Mouse (Mus musculus): ENCODE measurements around the gene Chchd6. TPM values are rescaled to one million over a fixed set of nuclear protein-coding genes. Genes with fewer than 3 reads are reported as not detected.

The Chchd6 gene
- polyA plus RNA-seq, 1 experiment from 2014 or later = 115 TPM

GRCm38 (mm10) chr6:89614596-89615372, 19.3 kb upstream of the Chchd6 start:
- H3K9ac ChIP-seq = peak overlapping the region; percentile 62; the same call in 1 of the 2 replicates
- peak; percentile 13; the same call in 1 of the 2 replicates for ATAC-seq (ENCODE audit: low read depth)
- no peak overlapping the region for H3K4me2 ChIP-seq
- H3K36me3 ChIP-seq = no peaks in the 10 kb centered on the region
- 76% methylated on average over 7 of the region's 7 CpGs for WGBS
- no peaks in the 10 kb centered on the region for H3K27me3 ChIP-seq
- H3K4me3 ChIP-seq = no peak overlapping the region
- H3K9me3 ChIP-seq = no peaks in the 10 kb centered on the region
- peak overlapping the region; percentile 96 for H3K27ac ChIP-seq (replicated peaks)
- H3K4me1 ChIP-seq (replicated peaks) = peaks cover 30% of the 10 kb centered on the region

GRCm38 (mm10) chr6:89614107-89614471, 18.6 kb upstream of the Chchd6 start:
- peak; percentile 51; the same call in 1 of the 2 replicates for ATAC-seq (ENCODE audit: low read depth)
- no peaks in the 10 kb centered on the region for H3K36me3 ChIP-seq
- WGBS = 24% methylated on average over 2 of the region's 2 CpGs
- H3K27ac ChIP-seq (replicated peaks) = peak overlapping the region; percentile 96
- H3K4me2 ChIP-seq = no peak overlapping the region; the same call in 1 of the 2 replicates
- peak overlapping the region; percentile 62 for H3K9ac ChIP-seq
- H3K9me3 ChIP-seq = no peaks in the 10 kb centered on the region
- H3K4me1 ChIP-seq (replicated peaks) = peaks cover 30% of the 10 kb centered on the region
- H3K27me3 ChIP-seq = no peaks in the 10 kb centered on the region
- H3K4me3 ChIP-seq = no peak overlapping the region

DNA sequence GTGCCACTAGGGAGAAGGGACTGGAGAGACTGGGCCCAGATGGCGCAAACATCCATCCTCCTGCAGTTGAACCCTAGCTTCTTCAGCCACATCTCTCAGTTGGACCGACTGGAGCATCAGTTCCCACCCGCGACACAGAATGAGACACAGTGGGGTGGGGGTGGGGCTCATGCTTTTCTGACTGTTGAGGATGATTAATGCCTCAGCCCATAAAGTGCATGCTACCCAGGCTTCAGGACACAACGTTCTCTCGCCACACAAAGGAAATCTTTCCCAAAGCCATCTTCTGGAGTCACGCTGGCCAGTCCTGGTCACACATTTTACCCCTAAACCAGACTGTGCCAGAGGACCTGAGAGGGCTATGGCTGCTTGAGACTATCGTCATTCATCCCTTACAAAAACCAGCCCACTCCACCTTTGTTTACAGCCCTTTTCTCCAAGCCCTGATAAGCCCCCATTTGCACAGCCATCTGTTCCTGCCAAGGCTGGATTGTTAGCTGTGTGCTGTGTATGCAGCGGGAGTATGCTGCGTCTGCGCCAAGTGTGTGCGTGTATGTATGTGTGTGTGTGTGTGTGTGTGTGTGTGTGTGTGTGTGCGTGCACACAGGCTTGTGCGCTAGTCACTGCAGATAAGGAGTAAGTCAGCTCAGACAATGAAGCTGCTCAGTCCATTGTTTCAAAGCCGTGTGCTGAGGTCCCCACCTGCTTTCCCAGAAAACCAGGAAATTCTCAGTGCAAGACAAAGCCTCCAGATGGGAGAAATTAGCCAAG, 18.1 kb upstream of the Chchd6 start:
- no peaks in the 10 kb centered on the region for H3K27me3 ChIP-seq
- H3K36me3 ChIP-seq = no peaks in the 10 kb centered on the region
- H3K4me1 ChIP-seq (replicated peaks) = peaks cover 30% of the 10 kb centered on the region
- peak; percentile 93 for ATAC-seq (ENCODE audit: low read depth)
- 24% methylated on average over 15 of the region's 15 CpGs for WGBS
- peak overlapping the region; percentile 4; the same call in 1 of the 2 replicates for H3K4me2 ChIP-seq
- peak overlapping the region; percentile 62 for H3K9ac ChIP-seq
- H3K9me3 ChIP-seq = no peaks in the 10 kb centered on the region
- H3K4me3 ChIP-seq = no peak overlapping the region
- H3K27ac ChIP-seq (replicated peaks) = peak overlapping the region; percentile 96

DNA sequence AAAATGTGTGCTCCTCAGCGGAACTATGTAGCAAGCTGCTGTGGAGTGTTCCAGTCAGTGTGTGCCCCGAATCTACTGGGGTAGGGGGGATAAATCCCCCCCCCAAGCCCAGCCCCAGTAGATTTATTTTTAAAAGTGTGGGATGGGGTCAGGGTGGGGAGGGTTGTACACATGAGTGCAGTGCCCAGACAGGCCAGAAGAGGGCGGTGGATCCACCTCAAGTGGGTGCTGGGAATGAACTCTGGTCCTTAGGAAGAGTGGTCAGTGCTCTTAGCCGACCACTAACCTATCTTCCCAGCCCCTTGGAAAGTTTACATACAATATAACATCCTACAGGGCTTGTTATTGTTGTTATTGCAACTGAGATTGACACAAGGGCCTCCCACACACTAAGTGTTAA, 12.5 kb upstream of the Chchd6 start:
- Histone ChIP-seq H3K9me3 (no peaks in the 10 kb centered on the region), H3K4me1 (replicated peaks) (peaks cover 2% of the 10 kb centered on the region), H3K4me2 (no peak overlapping the region), H3K27me3 (no peaks in the 10 kb centered on the region), H3K36me3 (no peaks in the 10 kb centered on the region), H3K9ac (no peak overlapping the region), H3K27ac (replicated peaks) (no peak overlapping the region), H3K4me3 (no peak overlapping the region)
- WGBS = 61% methylated on average over 4 of the region's 4 CpGs
- no peak for ATAC-seq (ENCODE audit: low read depth)

GRCm38 (mm10) chr6:89606096-89606495, 10.6 kb upstream of the Chchd6 start:
- 60% methylated on average over 3 of the region's 3 CpGs for WGBS
- no peaks in the 10 kb centered on the region for H3K9me3 ChIP-seq

GRCm38 (mm10) chr6:89596510-89596909, 1.1 kb upstream of the Chchd6 start:
- Histone ChIP-seq H3K27ac (replicated peaks) (no peak overlapping the region), H3K4me1 (replicated peaks) (peaks cover 9% of the 10 kb centered on the region), H3K9ac (no peak overlapping the region), H3K4me2 (no peak overlapping the region), H3K36me3 (no peaks in the 10 kb centered on the region), H3K27me3 (no peaks in the 10 kb centered on the region), H3K4me3 (no peak overlapping the region), H3K9me3 (0 out of 2 replicates have a peak, but pooled peaks cover 5% of the 10 kb centered on the region)
- no peak for ATAC-seq (ENCODE audit: low read depth)
- 95% methylated on average over 1 of the region's 1 CpGs for WGBS

More at GRCm38 (mm10) chr6:89606096-89606495, 10.6 kb upstream of the Chchd6 start:
- Histone ChIP-seq H3K36me3 (no peaks in the 10 kb centered on the region), H3K4me2 (no peak overlapping the region), H3K4me1 (replicated peaks) (no peaks in the 10 kb centered on the region), H3K27me3 (no peaks in the 10 kb centered on the region), H3K27ac (replicated peaks) (no peak overlapping the region), H3K9ac (no peak overlapping the region), H3K4me3 (no peak overlapping the region)
- no peak for ATAC-seq (ENCODE audit: low read depth)

DNA sequence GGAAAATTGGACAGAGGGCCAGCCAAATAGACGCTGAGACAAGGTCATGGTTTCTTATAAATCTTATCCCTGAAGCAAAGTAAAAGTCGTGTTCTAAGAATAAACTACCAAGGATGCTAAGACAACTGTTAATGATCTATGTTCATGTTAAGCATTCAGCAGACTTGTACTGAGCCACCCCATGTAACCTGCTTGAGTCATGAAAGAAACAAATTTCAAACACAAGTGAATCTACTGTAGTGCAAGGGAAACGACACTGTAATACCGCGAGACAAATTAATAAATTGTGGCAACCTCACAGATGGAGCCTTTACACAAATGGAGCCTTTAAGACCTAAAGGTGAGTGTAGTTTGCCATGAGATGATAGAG, 310 bp upstream of the Chchd6 start:
- no peak overlapping the region for H3K27ac ChIP-seq (replicated peaks)
- H3K9me3 ChIP-seq = 0 out of 2 replicates have a peak, but pooled peaks cover 5% of the 10 kb centered on the region
- no peak overlapping the region for H3K9ac ChIP-seq
- ATAC-seq (ENCODE audit: low read depth) = peak; percentile 48
- H3K4me3 ChIP-seq = peak overlapping the region; percentile 76
- peaks cover 9% of the 10 kb centered on the region for H3K4me1 ChIP-seq (replicated peaks)
- WGBS = 26% methylated on average over 5 of the region's 5 CpGs
- no peaks in the 10 kb centered on the region for H3K36me3 ChIP-seq
- H3K27me3 ChIP-seq = no peaks in the 10 kb centered on the region
- H3K4me2 ChIP-seq = peak overlapping the region; percentile 70

GRCm38 (mm10) chr6:89592016-89592415, 3.4 kb downstream of the Chchd6 start:
- Histone ChIP-seq H3K4me1 (replicated peaks) (peaks cover 9% of the 10 kb centered on the region), H3K27ac (replicated peaks) (no peak overlapping the region), H3K9ac (no peak overlapping the region), H3K9me3 (no peaks in the 10 kb centered on the region), H3K4me2 (no peak overlapping the region), H3K36me3 (no peaks in the 10 kb centered on the region), H3K27me3 (no peaks in the 10 kb centered on the region), H3K4me3 (no peak overlapping the region)
- 88% methylated on average over 3 of the region's 3 CpGs for WGBS
- ATAC-seq (ENCODE audit: low read depth) = no peak

DNA sequence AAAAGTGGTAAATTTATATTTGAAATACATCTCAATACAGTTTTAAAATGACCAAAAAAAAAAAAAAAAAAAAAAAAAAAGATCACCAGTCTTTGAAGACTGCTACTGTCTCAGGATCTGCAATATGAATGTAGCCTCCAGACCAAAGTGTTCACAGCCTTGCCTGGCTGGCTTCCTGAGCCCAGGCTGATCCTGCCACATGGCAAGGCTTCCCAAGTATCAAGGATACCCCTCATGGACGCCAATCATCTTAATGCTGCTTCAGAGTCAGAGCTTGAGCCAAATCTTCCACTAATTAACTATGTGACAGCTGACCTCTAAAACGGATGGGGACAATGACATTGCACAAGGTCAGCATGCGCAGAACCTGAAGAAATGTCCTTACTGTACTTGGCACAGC, 3.9 kb downstream of the Chchd6 start:
- no peak for ATAC-seq (ENCODE audit: low read depth)
- 89% methylated on average over 3 of the region's 3 CpGs for WGBS
- no peak overlapping the region for H3K27ac ChIP-seq (replicated peaks)

DNA sequence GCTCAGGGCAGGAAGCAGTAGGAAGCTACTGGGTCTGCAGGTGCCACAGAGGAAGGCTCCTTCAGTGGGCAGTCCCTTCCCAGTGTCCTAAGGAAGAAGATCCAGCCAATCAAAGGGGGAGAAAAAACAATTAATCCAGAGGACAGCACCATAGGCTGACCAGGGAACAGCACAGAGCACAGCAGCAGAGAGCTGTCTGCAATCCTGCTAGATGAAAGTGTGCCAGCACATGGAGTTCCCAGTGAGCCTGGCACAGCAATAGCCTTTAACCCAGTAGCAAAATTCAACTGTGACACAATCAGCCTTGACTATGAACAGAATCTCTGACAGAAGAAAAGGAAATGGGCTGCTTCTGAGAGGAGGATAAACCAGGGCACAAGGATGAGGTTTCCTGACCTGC, 9.8 kb downstream of the Chchd6 start:
- Histone ChIP-seq H3K27me3 (no peaks in the 10 kb centered on the region), H3K4me3 (no peak overlapping the region), H3K9ac (no peak overlapping the region), H3K4me1 (replicated peaks) (peaks cover 22% of the 10 kb centered on the region), H3K9me3 (no peaks in the 10 kb centered on the region), H3K36me3 (no peaks in the 10 kb centered on the region), H3K4me2 (no peak overlapping the region), H3K27ac (replicated peaks) (peak overlapping the region; percentile 55; the same call in 1 of the 2 replicates)
- no peak for ATAC-seq (ENCODE audit: low read depth)

More for the DNA sequence above, 3.9 kb downstream of the Chchd6 start:
- no peaks in the 10 kb centered on the region for H3K9me3 ChIP-seq
- H3K36me3 ChIP-seq = no peaks in the 10 kb centered on the region
- no peak overlapping the region for H3K9ac ChIP-seq
- no peaks in the 10 kb centered on the region for H3K27me3 ChIP-seq
- H3K4me3 ChIP-seq = no peak overlapping the region
- H3K4me1 ChIP-seq (replicated peaks) = peaks cover 9% of the 10 kb centered on the region
- H3K4me2 ChIP-seq = no peak overlapping the region

DNA sequence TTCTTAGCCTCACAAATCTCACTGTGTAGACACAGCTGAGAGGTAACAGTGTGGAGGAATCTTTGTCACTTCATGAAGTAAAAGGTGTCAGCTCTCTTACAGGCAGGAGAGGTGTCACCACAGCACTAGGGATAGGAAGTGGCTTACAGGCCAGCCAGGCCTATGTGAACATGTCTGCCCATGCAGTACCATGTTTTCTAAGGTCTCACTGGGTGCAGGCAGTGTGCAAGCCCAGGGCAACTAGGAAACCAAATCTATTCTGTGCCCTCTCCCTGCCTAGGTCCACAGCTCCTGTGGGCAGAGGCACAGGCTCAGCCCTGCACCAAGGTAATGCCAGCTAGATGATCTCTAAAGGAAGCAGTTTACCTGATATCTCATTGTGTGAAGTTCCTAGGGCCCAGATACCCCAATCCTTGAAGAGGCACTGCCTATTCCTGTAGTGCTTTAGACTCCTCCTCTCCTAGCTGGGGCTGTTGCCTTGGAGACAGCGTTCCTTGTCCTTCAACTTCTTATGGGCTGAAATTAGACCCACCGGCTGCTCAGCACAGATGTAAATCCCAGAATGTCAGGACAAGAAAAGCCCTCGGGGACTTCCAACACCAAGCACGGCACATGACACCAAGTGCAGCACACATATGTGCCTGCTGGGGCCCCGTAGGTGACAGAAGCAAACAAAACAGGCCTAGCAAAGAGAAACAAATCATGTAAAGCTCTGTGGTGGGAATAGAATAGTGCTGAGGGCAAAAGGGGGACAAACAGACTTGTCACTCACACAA, 10.6 kb downstream of the Chchd6 start:
- no peak overlapping the region for H3K4me3 ChIP-seq
- no peaks in the 10 kb centered on the region for H3K27me3 ChIP-seq
- no peaks in the 10 kb centered on the region for H3K36me3 ChIP-seq
- no peak overlapping the region for H3K27ac ChIP-seq (replicated peaks)
- peaks cover 22% of the 10 kb centered on the region for H3K4me1 ChIP-seq (replicated peaks)
- H3K4me2 ChIP-seq = no peak overlapping the region
- 8% methylated on average over 5 of the region's 5 CpGs for WGBS
- peak; percentile 65 for ATAC-seq (ENCODE audit: low read depth)
- H3K9me3 ChIP-seq = no peaks in the 10 kb centered on the region
- no peak overlapping the region; the same call in 1 of the 2 replicates for H3K9ac ChIP-seq

- Histone ChIP-seq H3K4me2 (no peak overlapping the region), H3K9me3 (no peaks in the 10 kb centered on the region), H3K4me3 (no peak overlapping the region), H3K4me1 (replicated peaks) (peaks cover 22% of the 10 kb centered on the region), H3K9ac (no peak overlapping the region), H3K27ac (replicated peaks) (no peak overlapping the region), H3K36me3 (no peaks in the 10 kb centered on the region), H3K27me3 (no peaks in the 10 kb centered on the region)
- no peak for ATAC-seq (ENCODE audit: low read depth)
- 95% methylated on average over 3 of the region's 3 CpGs for WGBS
These were observed 12.3 kb downstream of the Chchd6 start for GRCm38 (mm10) chr6:89583170-89583569.

All from neural tube, embryonic 13.5 days (tissue).